Mouse (Mus musculus) neural tube, embryonic 12.5 days (tissue): ENCODE data around the gene Il1rn. TPM values are rescaled to one million over a fixed set of nuclear protein-coding genes. Genes with fewer than 3 reads are reported as not detected.

Source experiments
- ATAC-seq: fragments of 200-750 bp; cut with Nextera tagmentation; 2 replicates; pipeline ENCODE4 v1.8.0; 2017; ENCODE audit warnings: low read depth, mild to moderate bottlenecking, moderate TSS enrichment, moderate library complexity; ENCODE audit not compliant: low FRiP score
- H3K27ac ChIP-seq: fragments of 300-500 bp; sonication (generic); 2 replicates; pipeline ENCODE4 v1.5.1; 2016
- H3K27me3 ChIP-seq: fragments of 300-500 bp; sonication (generic); replicated peaks from 2 replicates; pipeline ENCODE4 v1.6.1; 2016; ENCODE audit warnings: mild to moderate bottlenecking
- H3K36me3 ChIP-seq: fragments of 300-500 bp; sonication (generic); 2 replicates; pipeline ENCODE4 v1.6.1; 2016; ENCODE audit warnings: mild to moderate bottlenecking
- H3K4me1 ChIP-seq: fragments of 300-500 bp; sonication (generic); 2 replicates; pipeline ENCODE4 v1.6.1; 2016
- H3K4me2 ChIP-seq: fragments of 300-500 bp; sonication (generic); replicated peaks from 2 replicates; pipeline ENCODE4 v1.6.1; 2016; ENCODE audit warnings: mild to moderate bottlenecking
- H3K4me3 ChIP-seq: fragments of 300-500 bp; sonication (generic); 2 replicates; pipeline ENCODE4 v1.5.1; 2016
- H3K9ac ChIP-seq: fragments of 300-500 bp; sonication (generic); 2 replicates; pipeline ENCODE4 v1.6.1; 2016; ENCODE audit warnings: mild to moderate bottlenecking
- H3K9me3 ChIP-seq: fragments of 300-500 bp; sonication (generic); 2 replicates; pipeline ENCODE4 v1.6.1; 2016; ENCODE audit warnings: mild to moderate bottlenecking
- WGBS: fragments of 180-500 bp; shearing (Covaris S2); methylation state at CpG from one replicate; pipeline ENCODE4 v1.1.7; 2016; 5-methylcytosine and 5-hydroxymethylcytosine counted together
- polyA plus RNA-seq: library from polyadenylated mRNA; unstranded; fragments of >200 nt; fragmentation: Nextera tagmentation; extraction: Ambion mirVana; gene quantifications from 2 replicates; pipeline ENCODE4 v1.2.1, GENCODE M21; 2016

Il1rn gene
- 0.14 and 0.18 TPM in 2 replicates for polyA plus RNA-seq

DNA sequence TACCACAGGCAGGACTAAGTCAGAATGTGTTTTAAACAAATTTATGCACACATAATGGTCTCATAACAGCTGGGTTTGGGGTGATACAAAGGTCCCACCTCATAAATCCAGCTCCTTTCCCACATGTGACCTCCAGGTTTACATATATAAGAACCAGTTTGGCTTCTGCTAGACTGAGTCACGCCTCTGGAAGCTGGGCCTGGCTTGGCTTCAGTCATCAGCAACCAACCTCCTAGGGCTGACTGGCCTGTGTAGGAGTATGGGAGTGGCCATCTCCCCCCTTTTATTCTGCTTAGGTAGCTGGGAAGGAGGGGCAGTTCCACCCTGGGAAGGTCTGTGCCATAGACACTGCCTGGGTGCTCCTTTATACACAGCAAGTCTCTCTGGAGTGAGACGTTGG, at the start of gene Il1rn:
Gene Il1rn, plus strand, starts transcription at position 309 of the 400 bp plus-strand sequence.
- H3K9me3 ChIP-seq, result no peaks in the 10 kb centered on the region
- ATAC-seq, result no peak
- no peaks in the 10 kb centered on the region for H3K4me1 ChIP-seq
- no peaks in the 10 kb centered on the region for H3K36me3 ChIP-seq
- 79% methylated on average over 2 of the region's 2 CpGs for WGBS
- H3K27ac ChIP-seq, result no peak within 1 kb of the TSS
- H3K4me2 ChIP-seq, result no peak within 1 kb of the TSS
- no peaks in the 10 kb centered on the region for H3K27me3 ChIP-seq
- H3K4me3 ChIP-seq, result no peak within 1 kb of the TSS
- no peak within 1 kb of the TSS for H3K9ac ChIP-seq

DNA sequence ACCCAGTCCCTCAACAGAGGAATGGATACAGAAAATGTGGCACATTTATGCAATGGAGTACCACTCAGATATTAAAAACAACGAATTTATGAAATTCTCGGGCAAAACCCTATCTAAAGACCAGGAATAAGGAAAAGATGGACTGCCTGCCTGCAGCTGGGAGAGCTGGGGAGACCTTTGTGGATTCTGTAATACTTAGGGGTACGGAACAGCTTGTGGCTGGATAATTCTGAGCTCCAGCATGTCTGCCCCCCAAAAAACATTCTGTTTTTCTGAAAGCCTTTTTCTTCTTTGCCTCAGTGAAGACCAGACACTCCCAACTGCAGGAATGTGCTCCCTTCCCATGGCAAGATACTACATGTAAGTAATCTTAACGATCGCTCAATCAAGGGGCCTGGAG, 45.8 kb upstream of the Il1rn start, which contains the start of gene Il1f10:
Gene Il1f10, plus strand, starts transcription at position 301 of the 400 bp plus-strand sequence.
- Histone ChIP-seq H3K4me1 (no peaks in the 10 kb centered on the region), H3K36me3 (no peaks in the 10 kb centered on the region), H3K9me3 (no peaks in the 10 kb centered on the region), H3K27me3 (no peaks in the 10 kb centered on the region), H3K27ac (no peak within 1 kb of the TSS), H3K4me2 (no peak within 1 kb of the TSS), H3K9ac (no peak within 1 kb of the TSS), H3K4me3 (no peak within 1 kb of the TSS)
- ATAC-seq, result no peak
- 89% methylated on average over 5 of the region's 5 CpGs for WGBS

DNA sequence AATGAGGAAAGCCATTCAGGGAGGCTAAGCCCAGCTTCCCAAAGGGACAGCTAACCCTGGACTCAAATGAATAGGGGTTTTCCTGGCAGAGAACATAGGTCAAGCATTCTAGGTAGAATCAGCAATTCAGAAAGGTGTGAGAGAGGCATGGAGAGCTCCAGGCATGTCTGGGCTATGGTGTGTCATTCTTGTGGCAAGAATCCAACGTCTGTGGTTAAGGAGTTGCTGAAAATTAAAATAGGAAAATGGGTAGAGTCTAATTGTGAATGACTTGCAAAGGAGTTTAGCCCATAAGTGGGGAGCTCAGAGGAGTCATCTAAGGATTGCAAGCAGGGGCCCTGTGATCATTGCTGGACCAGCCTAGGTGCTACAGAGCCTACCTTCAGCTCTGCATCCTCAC, 42.0 kb upstream of the Il1rn start:
- Histone ChIP-seq H3K9me3 (no peaks in the 10 kb centered on the region), H3K9ac (no peak overlapping the region), H3K4me3 (no peak overlapping the region), H3K4me1 (no peaks in the 10 kb centered on the region), H3K27me3 (no peaks in the 10 kb centered on the region), H3K36me3 (no peaks in the 10 kb centered on the region), H3K27ac (no peak overlapping the region), H3K4me2 (no peak overlapping the region)
- no peak for ATAC-seq
- WGBS, result 50% methylated on average over 1 of the region's 1 CpGs

DNA sequence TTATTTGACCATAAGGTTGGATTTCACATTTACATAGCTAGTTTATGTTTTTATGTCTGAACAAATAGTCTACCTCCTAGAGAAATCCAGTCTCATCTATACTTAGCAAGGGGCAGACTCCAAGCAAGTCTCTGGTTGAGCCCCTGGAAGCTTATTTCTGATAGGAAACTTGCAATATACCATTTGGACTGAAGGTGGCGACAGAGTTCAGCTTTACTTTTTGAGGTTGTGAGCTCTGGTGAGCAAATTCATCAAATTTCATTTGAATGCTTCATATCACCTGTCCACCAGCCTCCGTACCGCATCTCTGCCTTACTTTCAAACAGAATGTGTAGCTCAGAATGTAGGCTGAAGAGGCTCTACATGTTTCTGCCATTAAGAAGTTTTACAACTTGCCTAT, 39.8 kb upstream of the Il1rn start:
- Histone ChIP-seq H3K27ac (no peak overlapping the region), H3K27me3 (no peaks in the 10 kb centered on the region), H3K4me2 (no peak overlapping the region), H3K36me3 (no peaks in the 10 kb centered on the region), H3K9me3 (no peaks in the 10 kb centered on the region), H3K9ac (no peak overlapping the region), H3K4me3 (no peak overlapping the region), H3K4me1 (no peaks in the 10 kb centered on the region)
- WGBS, result 13% methylated on average over 3 of the region's 3 CpGs
- ATAC-seq, result no peak

DNA sequence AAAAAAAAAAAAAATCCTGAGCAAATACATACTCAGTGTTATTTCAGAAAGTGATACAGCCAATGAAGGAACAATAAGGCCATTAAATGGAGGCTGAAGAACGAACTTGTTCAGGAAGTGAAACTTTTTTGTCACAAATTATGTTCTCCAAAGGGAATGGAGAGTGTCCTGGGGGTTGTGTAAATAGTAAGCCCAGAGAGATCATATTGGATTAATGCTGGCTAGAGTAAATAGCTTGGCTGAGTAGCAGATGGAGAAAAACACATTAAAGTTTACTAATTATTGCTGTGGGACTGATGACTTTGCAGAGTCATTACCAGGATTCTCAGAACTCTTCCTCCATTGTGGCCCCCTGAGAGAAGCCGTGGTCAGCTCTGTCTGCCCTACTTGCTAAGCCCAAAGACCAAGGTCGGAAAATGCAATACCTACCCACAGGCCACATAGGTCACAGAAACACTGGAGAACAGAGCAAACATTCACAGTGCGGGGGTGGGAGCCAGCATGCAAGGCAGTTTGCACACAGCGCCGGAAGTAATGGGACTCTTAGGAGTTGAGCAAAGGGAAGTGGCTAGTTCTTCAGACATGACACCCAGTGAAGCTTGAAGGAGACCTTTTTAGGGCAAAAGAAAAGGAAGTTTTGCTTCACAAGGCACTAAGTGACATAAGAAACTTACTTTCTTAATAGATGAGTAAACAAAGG, 25.2 kb upstream of the Il1rn start:
- no peak overlapping the region for H3K4me2 ChIP-seq
- H3K4me1 ChIP-seq, result no peaks in the 10 kb centered on the region
- H3K9me3 ChIP-seq, result no peaks in the 10 kb centered on the region
- H3K27me3 ChIP-seq, result no peaks in the 10 kb centered on the region
- WGBS, result 75% methylated on average over 6 of the region's 6 CpGs
- no peak for ATAC-seq
- no peak overlapping the region for H3K27ac ChIP-seq
- H3K9ac ChIP-seq, result no peak overlapping the region
- no peaks in the 10 kb centered on the region for H3K36me3 ChIP-seq
- no peak overlapping the region for H3K4me3 ChIP-seq

DNA sequence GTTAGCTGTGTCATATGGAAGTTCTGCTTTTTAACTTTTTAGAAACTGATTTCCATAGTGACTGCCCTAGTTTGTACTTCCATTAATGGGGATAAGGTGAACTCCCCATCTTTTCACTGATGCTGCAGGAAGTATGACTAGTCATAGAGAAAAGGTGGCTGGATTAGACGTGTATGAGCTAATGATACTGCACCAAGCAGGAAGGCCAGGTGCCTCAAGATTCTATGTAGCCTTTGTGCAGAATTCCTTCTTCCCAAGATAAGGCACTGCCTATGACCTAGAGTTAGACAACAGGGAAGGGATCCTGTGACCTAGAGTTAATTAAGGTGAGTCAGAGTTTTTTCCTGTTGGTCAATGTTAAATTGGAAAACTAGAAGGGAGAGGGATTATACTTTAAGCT, 19.7 kb upstream of the Il1rn start:
- ATAC-seq, result no peak
- H3K4me2 ChIP-seq, result no peak overlapping the region
- no peaks in the 10 kb centered on the region for H3K9me3 ChIP-seq
- no peak overlapping the region for H3K4me3 ChIP-seq
- H3K9ac ChIP-seq, result no peak overlapping the region
- no peaks in the 10 kb centered on the region for H3K27me3 ChIP-seq
- 91% methylated on average over 1 of the region's 1 CpGs for WGBS
- H3K36me3 ChIP-seq, result no peaks in the 10 kb centered on the region
- H3K4me1 ChIP-seq, result no peaks in the 10 kb centered on the region
- H3K27ac ChIP-seq, result no peak overlapping the region

DNA sequence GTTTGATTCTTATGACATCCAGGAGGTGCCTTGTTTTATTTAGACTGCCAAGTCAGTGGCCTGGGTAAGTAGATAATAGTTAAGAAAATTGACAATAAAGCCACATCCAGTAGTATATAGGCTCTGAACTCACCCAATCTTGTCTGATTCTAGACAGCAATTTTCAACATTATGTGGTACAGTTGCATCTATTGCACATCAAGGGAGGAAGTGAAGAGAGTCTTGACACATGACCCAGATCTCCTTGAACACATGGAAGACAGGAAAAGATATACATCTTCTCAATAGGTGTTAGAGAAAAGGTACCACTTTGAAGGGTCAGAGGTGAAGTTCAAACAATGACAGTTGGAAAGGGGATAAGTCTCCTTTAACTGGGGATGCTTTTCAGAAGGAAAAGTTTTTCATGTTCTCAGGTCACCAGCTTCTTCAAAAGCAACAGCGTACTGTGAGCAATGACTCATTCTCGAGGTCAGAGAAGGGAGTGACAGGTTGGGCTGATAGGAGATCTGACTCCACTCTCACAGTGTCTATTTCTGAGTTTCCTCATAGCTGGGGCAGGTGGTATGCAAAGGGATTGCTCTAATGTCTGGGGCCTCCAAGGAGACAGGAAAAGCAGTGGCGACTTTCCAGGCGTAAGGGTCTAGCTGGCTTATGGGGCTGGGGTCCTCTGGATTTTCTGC, 18.6 kb upstream of the Il1rn start:
- no peak for ATAC-seq
- Histone ChIP-seq H3K9me3 (no peaks in the 10 kb centered on the region), H3K9ac (no peak overlapping the region), H3K27ac (no peak overlapping the region), H3K4me1 (no peaks in the 10 kb centered on the region), H3K4me3 (no peak overlapping the region), H3K36me3 (no peaks in the 10 kb centered on the region), H3K27me3 (no peaks in the 10 kb centered on the region), H3K4me2 (no peak overlapping the region)
- 85% methylated on average over 4 of the region's 4 CpGs for WGBS

DNA sequence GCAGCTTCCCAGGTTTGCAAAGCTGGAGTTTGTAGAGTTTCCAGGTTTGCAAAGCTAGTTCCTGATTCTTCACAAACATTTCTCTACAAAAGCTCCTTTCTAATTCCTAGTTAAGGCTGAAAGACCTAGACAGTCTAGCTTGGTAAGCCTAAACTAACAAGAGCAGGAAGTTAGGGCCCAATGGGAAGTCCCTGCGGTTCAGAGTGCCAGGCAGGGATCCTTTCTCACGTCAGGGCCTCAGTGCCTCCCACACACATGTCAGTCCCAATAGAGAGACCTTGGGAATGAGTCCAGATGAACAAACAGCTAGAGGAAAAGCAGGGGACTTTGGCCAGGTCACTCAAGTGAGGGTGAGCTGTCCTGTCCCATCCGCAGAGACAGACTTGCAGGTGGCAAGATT, 1.3 kb upstream of the Il1rn start:
- H3K4me2 ChIP-seq, result no peak overlapping the region
- WGBS, result 67% methylated on average over 3 of the region's 3 CpGs
- no peak for ATAC-seq

DNA sequence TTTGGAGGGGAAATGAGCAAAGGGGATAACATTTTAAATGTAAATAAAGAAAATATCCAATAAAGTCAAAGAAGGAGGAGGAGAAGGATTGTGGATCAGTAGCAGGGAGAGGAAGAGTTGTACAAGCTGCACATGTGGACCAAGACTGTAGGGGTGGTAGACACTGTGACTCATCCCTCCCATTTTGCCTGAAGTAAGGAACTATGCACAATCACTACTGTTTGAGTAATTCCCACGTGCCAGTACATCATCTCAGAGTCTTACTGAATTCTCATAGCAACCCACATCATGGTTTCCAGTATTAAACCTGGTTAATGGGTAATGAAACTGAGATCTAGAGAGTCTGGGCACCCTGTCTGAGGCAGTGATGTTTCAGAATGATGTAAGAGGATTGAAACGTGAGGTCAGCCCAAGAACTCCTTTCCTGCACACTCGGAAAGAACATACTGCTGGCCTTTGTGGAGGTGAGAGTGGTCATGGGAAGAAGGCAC, 4.8 kb downstream of the Il1rn start:
- Histone ChIP-seq H3K27me3 (no peaks in the 10 kb centered on the region), H3K4me3 (no peak overlapping the region), H3K4me1 (no peaks in the 10 kb centered on the region), H3K27ac (no peak overlapping the region), H3K9me3 (no peaks in the 10 kb centered on the region), H3K36me3 (no peaks in the 10 kb centered on the region), H3K4me2 (no peak overlapping the region), H3K9ac (no peak overlapping the region)
- no peak for ATAC-seq
- 75% methylated on average over 3 of the region's 3 CpGs for whole genome bisulfite sequencing

More for the DNA sequence above, 1.3 kb upstream of the Il1rn start:
- Histone ChIP-seq H3K4me1 (no peaks in the 10 kb centered on the region), H3K27me3 (no peaks in the 10 kb centered on the region), H3K27ac (no peak overlapping the region), H3K9ac (no peak overlapping the region), H3K36me3 (no peaks in the 10 kb centered on the region), H3K9me3 (no peaks in the 10 kb centered on the region), H3K4me3 (no peak overlapping the region)

DNA sequence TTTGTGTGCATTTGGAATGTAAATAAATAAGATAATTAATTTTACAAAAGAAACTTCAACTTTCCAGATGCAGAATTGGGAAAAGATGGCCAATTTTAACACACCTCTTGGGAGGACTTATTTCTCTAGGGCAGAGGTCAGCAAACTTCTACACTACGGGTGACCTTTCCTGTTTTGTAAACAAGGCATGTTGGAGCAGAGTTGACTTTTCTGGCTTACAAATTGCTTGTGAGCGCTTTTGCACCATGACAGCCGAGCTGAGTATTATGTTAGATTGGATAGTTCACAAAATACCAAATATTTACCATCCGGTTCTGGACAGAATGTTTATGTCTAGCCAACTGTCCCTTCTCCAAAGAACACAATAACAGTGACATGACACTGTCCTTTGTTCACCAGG, 8.0 kb downstream of the Il1rn start:
- Histone ChIP-seq H3K4me3 (no peak overlapping the region), H3K9me3 (no peaks in the 10 kb centered on the region), H3K4me1 (no peaks in the 10 kb centered on the region), H3K4me2 (no peak overlapping the region), H3K27ac (no peak overlapping the region), H3K27me3 (no peaks in the 10 kb centered on the region), H3K36me3 (no peaks in the 10 kb centered on the region), H3K9ac (no peak overlapping the region)
- no peak for ATAC-seq
- 86% methylated on average over 4 of the region's 4 CpGs for WGBS

DNA sequence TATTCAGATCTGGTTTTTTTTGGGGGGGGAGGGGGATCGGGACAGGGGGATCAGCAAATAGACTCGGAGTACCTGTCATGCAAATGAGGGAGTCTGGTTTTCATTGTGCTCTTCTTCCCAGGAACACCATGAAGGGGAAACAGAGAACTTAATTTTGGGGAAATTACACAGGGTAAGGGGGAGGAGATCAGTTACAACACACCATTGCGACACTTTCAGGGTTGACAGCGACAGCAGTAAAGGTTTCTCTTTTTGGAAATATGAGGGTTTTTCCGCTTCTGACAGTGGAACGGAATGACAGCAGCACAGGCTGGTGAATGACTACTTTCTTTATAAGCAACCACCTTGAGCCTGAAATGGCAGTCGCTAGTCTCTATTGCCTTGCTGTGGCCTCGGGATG, 8.4 kb downstream of the Il1rn start:
- Histone ChIP-seq H3K4me1 (no peaks in the 10 kb centered on the region), H3K36me3 (no peaks in the 10 kb centered on the region), H3K4me2 (no peak overlapping the region), H3K9ac (no peak overlapping the region), H3K27me3 (no peaks in the 10 kb centered on the region), H3K9me3 (no peaks in the 10 kb centered on the region), H3K4me3 (no peak overlapping the region), H3K27ac (no peak overlapping the region)
- WGBS, result 75% methylated on average over 8 of the region's 8 CpGs
- no peak for ATAC-seq

DNA sequence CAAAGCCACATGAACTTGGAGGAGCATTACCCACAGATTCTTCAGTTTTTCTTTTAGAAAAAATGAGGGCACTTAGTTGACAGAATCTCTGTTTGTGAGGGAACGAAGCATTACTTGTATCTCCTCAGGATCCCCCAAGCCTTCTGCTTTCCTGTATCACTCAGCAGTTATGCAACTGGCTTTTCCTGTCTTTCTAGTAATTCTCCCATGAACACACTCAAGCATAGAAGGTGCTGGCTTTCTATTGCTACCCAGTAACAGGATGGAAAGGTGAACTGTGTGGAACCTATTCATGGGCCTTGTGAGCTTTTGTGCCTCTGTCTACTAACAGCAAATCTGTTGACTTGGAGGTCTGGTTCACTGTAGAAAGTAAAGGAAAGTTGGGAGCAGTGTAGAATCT, 11.3 kb downstream of the Il1rn start:
- Histone ChIP-seq H3K9me3 (no peaks in the 10 kb centered on the region), H3K36me3 (no peaks in the 10 kb centered on the region), H3K4me1 (no peaks in the 10 kb centered on the region), H3K4me2 (no peak overlapping the region), H3K27me3 (no peaks in the 10 kb centered on the region), H3K4me3 (no peak overlapping the region), H3K27ac (no peak overlapping the region), H3K9ac (no peak overlapping the region)
- ATAC-seq, result no peak
- WGBS, result 91% methylated on average over 1 of the region's 1 CpGs

DNA sequence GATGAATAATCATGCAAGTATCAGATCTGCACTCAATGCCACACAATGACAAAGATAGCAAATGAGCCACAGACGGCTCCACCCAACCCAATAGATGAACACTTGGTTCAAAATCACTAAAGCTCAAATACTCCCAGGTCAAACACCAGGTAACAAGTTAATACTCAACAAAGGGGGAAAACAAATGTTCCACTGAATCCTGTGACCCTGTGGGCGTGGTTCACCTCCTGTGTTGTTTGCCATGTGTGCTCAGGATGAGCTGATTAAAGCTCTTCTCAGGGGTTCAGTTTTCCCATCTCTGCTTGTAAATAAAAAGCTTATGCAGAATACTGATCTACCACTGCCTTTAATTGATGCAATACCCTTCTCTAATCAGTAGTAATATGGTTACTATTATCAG, 14.5 kb downstream of the Il1rn start:
- no peaks in the 10 kb centered on the region for H3K4me1 ChIP-seq
- no peak overlapping the region for H3K4me2 ChIP-seq
- H3K27me3 ChIP-seq, result no peaks in the 10 kb centered on the region
- no peak overlapping the region for H3K9ac ChIP-seq
- 76% methylated on average over 2 of the region's 2 CpGs for WGBS
- no peak overlapping the region for H3K27ac ChIP-seq
- H3K4me3 ChIP-seq, result no peak overlapping the region
- H3K9me3 ChIP-seq, result no peaks in the 10 kb centered on the region
- H3K36me3 ChIP-seq, result no peaks in the 10 kb centered on the region
- no peak for ATAC-seq
